In genomic region chr4:89351474-89351873, GRCm38 (mm10) we compare ENCODE assay signal across 11 mouse cellular contexts. TPM values are rescaled to one million over a fixed set of nuclear protein-coding genes. Genes with fewer than 3 reads are reported as not detected.
A peak's percentile ranks its signal among the peaks of the same experiment; 100 is the strongest.
DNase-seq lines count a peak whose midpoint lies in the region; ATAC-seq and TF ChIP-seq lines count a peak whose summit lies in the region.
"Had no signal": no experiment of that assay in that cellular context is flagged by ENCODE, and none has a peak within 500 bp of the region (broad histone marks: within the 10 kb centered on the region; RNA-seq: fewer than 3 reads in every experiment).

No protein-coding gene starts in this region.

- H3K27ac ChIP-seq in kidney, postnatal 0 days, result no peak overlapping the region
- no peak overlapping the region for H3K27ac ChIP-seq in midbrain, postnatal 0 days (ENCODE audit: low read depth, low read length)
- H3K27ac ChIP-seq in heart, embryonic 12.5 days (ENCODE audit: poor library complexity, severe bottlenecking), result no peak overlapping the region
- H3K27ac ChIP-seq: hindbrain, embryonic 15.5 days; liver, embryonic 13.5 days had no signal

- H3K27me3 ChIP-seq in kidney, postnatal 0 days (ENCODE audit: insufficient read depth, low read length), result no peaks in the 10 kb centered on the region
- no peaks in the 10 kb centered on the region for H3K27me3 ChIP-seq in midbrain, postnatal 0 days (ENCODE audit: insufficient read depth, low read length)
- no peaks in the 10 kb centered on the region for H3K27me3 ChIP-seq in heart, embryonic 12.5 days (replicated peaks)
- H3K27me3 ChIP-seq: hindbrain, embryonic 15.5 days; liver, embryonic 13.5 days had no signal

- no peak overlapping the region for H3K4me3 ChIP-seq in kidney, postnatal 0 days (replicated peaks; ENCODE audit: low read depth, low read length)
- H3K4me3 ChIP-seq in midbrain, postnatal 0 days (ENCODE audit: low read depth, low read length), result no peak overlapping the region
- H3K4me3 ChIP-seq in heart, embryonic 12.5 days, result no peak overlapping the region
- H3K4me3 ChIP-seq: hindbrain, embryonic 15.5 days; liver, embryonic 13.5 days had no signal

- H3K36me3 ChIP-seq in kidney, postnatal 0 days (ENCODE audit: insufficient read depth, low read length), result no peaks in the 10 kb centered on the region
- no peaks in the 10 kb centered on the region for H3K36me3 ChIP-seq in midbrain, postnatal 0 days (ENCODE audit: insufficient read depth, low read length)
- no peaks in the 10 kb centered on the region for H3K36me3 ChIP-seq in heart, embryonic 12.5 days
- H3K36me3 ChIP-seq: hindbrain, embryonic 15.5 days; liver, embryonic 13.5 days had no signal

- no peak overlapping the region for H3K4me2 ChIP-seq in kidney, postnatal 0 days (ENCODE audit: low read length)
- H3K4me2 ChIP-seq in midbrain, postnatal 0 days (ENCODE audit: low read depth, low read length, poor library complexity, severe bottlenecking), result no peak overlapping the region
- H3K4me2 ChIP-seq in heart, embryonic 12.5 days, result no peak overlapping the region
- H3K4me2 ChIP-seq: hindbrain, embryonic 15.5 days; liver, embryonic 13.5 days had no signal

- intact Hi-C loops in left cerebral cortex, postnatal 10 days (cut with DNase I), result no loop called here

- no peak for TF ChIP-seq CTCF in kidney, postnatal 0 days (IDR thresholded peaks at IDR 0.05; ENCODE audit: low read depth)
- TF ChIP-seq CTCF in midbrain, postnatal 0 days (IDR thresholded peaks at IDR 0.05), result no peak

- 0 out of 2 replicates have a peak, but pooled peaks have one; percentile 33 for ATAC-seq in kidney, postnatal 0 days (replicated peaks; ENCODE audit: low FRiP score, low read depth)
- no peak for ATAC-seq in midbrain, postnatal 0 days (ENCODE audit: low FRiP score)
- ATAC-seq in heart, embryonic 12.5 days (ENCODE audit: insufficient number of reproducible peaks, low FRiP score), result no peak

- no peaks in the 10 kb centered on the region for H3K4me1 ChIP-seq in kidney, postnatal 0 days (replicated peaks; ENCODE audit: insufficient read depth, low read length)
- H3K4me1 ChIP-seq in midbrain, postnatal 0 days (ENCODE audit: insufficient read depth, low read length), result no peaks in the 10 kb centered on the region
- H3K4me1 ChIP-seq in heart, embryonic 12.5 days (replicated peaks), result peaks cover 3% of the 10 kb centered on the region; the same call in 1 of the 2 replicates
- H3K4me1 ChIP-seq: hindbrain, embryonic 15.5 days; liver, embryonic 13.5 days had no signal

- H3K9me3 ChIP-seq in kidney, postnatal 0 days (replicated peaks; ENCODE audit: low read length), result no peaks in the 10 kb centered on the region
- no peaks in the 10 kb centered on the region for H3K9me3 ChIP-seq in midbrain, postnatal 0 days (ENCODE audit: low read length)
- H3K9me3 ChIP-seq in heart, embryonic 12.5 days (replicated peaks), result no peaks in the 10 kb centered on the region
- H3K9me3 ChIP-seq: hindbrain, embryonic 15.5 days; liver, embryonic 13.5 days had no signal

- no peak overlapping the region for H3K9ac ChIP-seq in kidney, postnatal 0 days (ENCODE audit: low read depth, low read length)
- no peak overlapping the region for H3K9ac ChIP-seq in midbrain, postnatal 0 days (replicated peaks; ENCODE audit: low read length, poor library complexity, severe bottlenecking)
- no peak overlapping the region for H3K9ac ChIP-seq in heart, embryonic 12.5 days
- H3K9ac ChIP-seq: hindbrain, embryonic 15.5 days; liver, embryonic 13.5 days had no signal

- peak; percentile 37 for DNase-seq in kidney, postnatal 0 days (ENCODE audit: low spot score)
- no peak for DNase-seq in kidney, adult 8-10 months
- peak; percentile 62 for DNase-seq in ES-CJ7 (ENCODE audit: low read depth, low spot score)
- peak; percentile 25 for DNase-seq in embryo, embryonic 11 days
- DNase-seq in mesoderm, embryonic 11.5 days (ENCODE audit: low read depth, low spot score), result peak; percentile 45
- DNase-seq in midbrain, postnatal 0 days (ENCODE audit: low spot score), result no peak
- no peak for DNase-seq in left cerebral cortex, postnatal 10 days (ENCODE audit: extremely low spot score in 1 of 2, low spot score in 2 of 2)
- DNase-seq: cerebellum, adult 11-12 months; liver, embryonic 13.5 days had no signal

- 22% methylated on average over 5 of the region's 5 CpGs for WGBS in kidney, postnatal 0 days
- WGBS in midbrain, postnatal 0 days, result 65% methylated on average over 5 of the region's 5 CpGs
- 34% methylated on average over 5 of the region's 5 CpGs for WGBS in heart, embryonic 12.5 days

RNA-seq across cellular contexts. Expression of gene Cdkn2b, which starts 40.6 kb away (rescaled TPM):
- polyA plus RNA-seq in kidney, postnatal 0 days (2015; fragmentation: Nextera tagmentation; extraction: Ambion mirVana), result 3.3 and 4.9 TPM in 2 replicates
- total RNA-seq in midbrain, postnatal 0 days (2014; rRNA removed), result 1.2 and 4.2 TPM in 2 replicates
- polyA plus RNA-seq in midbrain, postnatal 0 days (2015; fragmentation: Nextera tagmentation; extraction: Ambion mirVana), result 2.1 and 2.8 TPM in 2 replicates
- total RNA-seq in left cerebral cortex, postnatal 10 days (2021), result 1 to 10 TPM; 2.6 to 2.9 TPM
- 1.8 and 2.7 TPM in 2 replicates for polyA plus RNA-seq in heart, embryonic 12.5 days (2016; fragmentation: Nextera tagmentation; extraction: Ambion mirVana)

RNA-seq across cellular contexts. Expression of gene Cdkn2a, which starts 57.0 kb away (rescaled TPM):
- polyA plus RNA-seq in kidney, postnatal 0 days (2015; fragmentation: Nextera tagmentation; extraction: Ambion mirVana), result not detected in 2 replicates
- not detected in 2 replicates for total RNA-seq in midbrain, postnatal 0 days (2014; rRNA removed)
- not detected in 2 replicates for polyA plus RNA-seq in midbrain, postnatal 0 days (2015; fragmentation: Nextera tagmentation; extraction: Ambion mirVana)
- under 1 TPM; 0.39 to 0.55 TPM for total RNA-seq in left cerebral cortex, postnatal 10 days (2021)
- polyA plus RNA-seq in heart, embryonic 12.5 days (2016; fragmentation: Nextera tagmentation; extraction: Ambion mirVana), result not detected in 2 replicates
- polyA plus RNA-seq: hindbrain, embryonic 15.5 days; liver, embryonic 13.5 days had no signal

Comparison
In these comparisons a context has a peak if more than half of its experiments do, and no peak if none do; other contexts are left out.
1. DNase-seq: peak in kidney, postnatal 0 days (single experiment), ES-CJ7 (single experiment), embryo, embryonic 11 days (single experiment) and mesoderm, embryonic 11.5 days (single experiment); none in kidney, adult 8-10 months (0 of 2), midbrain, postnatal 0 days (single experiment) and left cerebral cortex, postnatal 10 days (0 of 2).